Mouse (Mus musculus): ENCODE results near the gene Tiam1. TPM values are rescaled to one million over a fixed set of nuclear protein-coding genes. Genes with fewer than 3 reads are reported as not detected.

Gene Tiam1
- total RNA-seq, 1 experiment from 2014 or later: 28.6 TPM

- ATAC-seq (replicated peaks; ENCODE audit: insufficient number of reproducible peaks, low FRiP score, low TSS enrichment, poor library complexity, severe bottlenecking): no peak
Measured at GRCm38 (mm10) chr16:89944604-89945283, 198.8 kb downstream of the Tiam1 start.

DNA sequence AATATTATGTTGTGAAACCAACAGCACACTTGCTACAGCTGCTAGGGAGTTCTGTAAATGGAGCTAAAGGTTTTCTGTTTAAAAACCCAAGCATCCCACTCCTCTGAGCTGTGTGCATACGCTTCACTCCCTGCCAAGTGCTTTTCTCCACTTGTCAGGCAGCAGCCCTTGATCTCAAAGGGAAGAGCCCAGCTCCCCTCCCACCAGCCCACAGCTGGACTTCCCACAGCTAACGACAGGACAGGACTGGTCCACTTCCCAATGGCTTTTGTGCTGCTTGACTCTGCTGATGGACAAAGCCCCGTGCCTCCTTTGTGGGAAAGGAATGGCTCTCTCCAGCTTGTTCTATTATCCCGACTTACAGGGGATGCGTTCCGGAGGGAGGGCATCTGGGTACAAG lies 199.5 kb downstream of the Tiam1 start:
- no peak for ATAC-seq (replicated peaks; ENCODE audit: insufficient number of reproducible peaks, low FRiP score, low TSS enrichment, poor library complexity, severe bottlenecking)

GRCm38 (mm10) chr16:89943267-89943971 lies 200.2 kb downstream of the Tiam1 start:
- ATAC-seq (replicated peaks; ENCODE audit: insufficient number of reproducible peaks, low FRiP score, low TSS enrichment, poor library complexity, severe bottlenecking): no peak

GRCm38 (mm10) chr16:89940696-89941095 lies 202.9 kb downstream of the Tiam1 start:
- no peak for ATAC-seq (replicated peaks; ENCODE audit: insufficient number of reproducible peaks, low FRiP score, low TSS enrichment, poor library complexity, severe bottlenecking)

GRCm38 (mm10) chr16:89938277-89938676 lies 205.3 kb downstream of the Tiam1 start:
- ATAC-seq (replicated peaks; ENCODE audit: insufficient number of reproducible peaks, low FRiP score, low TSS enrichment, poor library complexity, severe bottlenecking): no peak

GRCm38 (mm10) chr16:89936571-89936970 lies 207.0 kb downstream of the Tiam1 start:
- ATAC-seq (replicated peaks; ENCODE audit: insufficient number of reproducible peaks, low FRiP score, low TSS enrichment, poor library complexity, severe bottlenecking): no peak

DNA sequence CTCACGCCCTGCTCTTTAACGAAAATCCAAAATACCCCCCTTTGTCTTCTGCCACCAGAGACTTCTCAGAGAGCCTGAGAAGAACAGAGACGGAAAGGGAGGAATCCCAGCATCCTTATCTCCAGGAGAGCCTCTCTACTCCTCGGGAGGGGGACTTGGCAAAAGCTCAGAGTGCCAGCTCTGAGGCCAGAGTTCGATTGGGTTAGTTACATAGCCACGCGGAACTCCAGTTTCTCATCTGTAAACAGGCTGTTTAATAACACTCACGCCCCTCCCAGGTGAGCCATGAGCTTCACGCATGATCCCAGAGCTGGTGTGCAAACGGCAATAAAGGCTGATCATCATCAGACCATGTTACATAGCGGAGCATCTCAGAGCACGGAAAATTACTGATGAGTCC lies 208.2 kb downstream of the Tiam1 start:
- ATAC-seq (replicated peaks; ENCODE audit: insufficient number of reproducible peaks, low FRiP score, low TSS enrichment, poor library complexity, severe bottlenecking): no peak

- no peak for ATAC-seq (replicated peaks; ENCODE audit: insufficient number of reproducible peaks, low FRiP score, low TSS enrichment, poor library complexity, severe bottlenecking)
Measured at GRCm38 (mm10) chr16:89934616-89935015, 209.0 kb downstream of the Tiam1 start.

- no peak for ATAC-seq (replicated peaks; ENCODE audit: insufficient number of reproducible peaks, low FRiP score, low TSS enrichment, poor library complexity, severe bottlenecking)
Measured at GRCm38 (mm10) chr16:89933976-89934375, 209.6 kb downstream of the Tiam1 start.

DNA sequence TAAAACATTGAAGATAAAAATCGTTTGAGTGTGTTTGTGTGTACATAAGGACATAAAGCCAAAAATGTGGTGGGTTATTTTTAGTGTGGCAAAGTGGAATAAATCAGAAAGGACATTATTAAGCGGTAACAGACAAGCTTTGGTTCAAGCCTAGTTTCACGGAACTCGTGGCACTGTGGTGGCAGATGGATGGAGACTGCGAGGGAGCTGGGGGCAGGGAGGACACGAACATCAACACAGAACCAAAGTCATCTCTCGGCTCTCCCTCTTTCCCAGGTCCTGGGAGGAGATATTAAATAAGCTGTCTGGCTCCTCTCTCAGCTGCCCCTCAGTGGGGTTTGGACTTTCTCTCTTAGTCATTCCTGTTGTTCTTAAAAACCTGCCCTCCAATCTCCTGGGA lies 215.0 kb downstream of the Tiam1 start:
- ATAC-seq (replicated peaks; ENCODE audit: insufficient number of reproducible peaks, low FRiP score, low TSS enrichment, poor library complexity, severe bottlenecking): no peak

- ATAC-seq (replicated peaks; ENCODE audit: insufficient number of reproducible peaks, low FRiP score, low TSS enrichment, poor library complexity, severe bottlenecking): no peak
Measured at GRCm38 (mm10) chr16:89924249-89924890, 219.2 kb downstream of the Tiam1 start.

GRCm38 (mm10) chr16:89923311-89923710 lies 220.3 kb downstream of the Tiam1 start:
- no peak for ATAC-seq (replicated peaks; ENCODE audit: insufficient number of reproducible peaks, low FRiP score, low TSS enrichment, poor library complexity, severe bottlenecking)

- ATAC-seq (replicated peaks; ENCODE audit: insufficient number of reproducible peaks, low FRiP score, low TSS enrichment, poor library complexity, severe bottlenecking): no peak
Measured at GRCm38 (mm10) chr16:89922458-89922857, 221.1 kb downstream of the Tiam1 start.

DNA sequence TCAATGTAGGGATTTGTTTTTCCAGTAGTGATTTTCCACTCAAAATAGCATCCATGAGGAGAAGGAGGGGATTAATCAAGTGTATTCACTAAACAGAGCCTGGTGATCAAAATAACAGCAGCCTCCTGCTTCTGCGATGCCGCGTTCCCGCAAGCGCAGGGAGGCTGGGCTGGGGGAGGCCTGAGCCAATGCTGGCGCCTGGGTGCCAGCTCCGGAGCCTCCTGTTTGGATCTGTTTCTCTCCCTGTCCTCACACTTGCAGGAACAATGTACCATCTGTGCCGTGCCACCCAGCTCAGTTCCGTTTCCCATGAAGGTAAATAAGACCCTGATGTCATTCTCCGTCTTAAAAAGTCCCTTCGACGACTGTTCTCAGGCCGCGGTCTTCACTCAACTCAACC lies 222.2 kb downstream of the Tiam1 start:
- no peak for ATAC-seq (replicated peaks; ENCODE audit: insufficient number of reproducible peaks, low FRiP score, low TSS enrichment, poor library complexity, severe bottlenecking)

DNA sequence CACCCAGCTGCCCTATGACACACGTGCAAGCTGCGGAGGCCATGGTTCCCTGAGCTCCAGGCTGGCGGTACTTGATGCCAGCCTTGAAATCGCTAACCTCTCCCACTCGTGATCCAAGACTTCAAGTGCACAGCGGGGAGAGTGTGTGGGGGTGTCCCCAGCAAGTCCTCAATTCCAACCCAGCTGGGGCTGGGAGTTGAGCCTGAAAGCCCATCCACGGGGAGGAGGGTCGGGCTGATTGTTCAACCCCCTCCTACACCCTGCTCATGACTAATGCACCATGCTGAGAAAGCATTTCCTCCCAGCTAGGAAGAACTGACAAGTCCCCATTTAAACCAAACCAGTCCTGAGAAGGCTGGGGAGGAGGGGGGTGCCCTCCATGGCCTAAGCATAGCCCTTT lies 223.2 kb downstream of the Tiam1 start:
- ATAC-seq (replicated peaks; ENCODE audit: insufficient number of reproducible peaks, low FRiP score, low TSS enrichment, poor library complexity, severe bottlenecking): no peak

DNA sequence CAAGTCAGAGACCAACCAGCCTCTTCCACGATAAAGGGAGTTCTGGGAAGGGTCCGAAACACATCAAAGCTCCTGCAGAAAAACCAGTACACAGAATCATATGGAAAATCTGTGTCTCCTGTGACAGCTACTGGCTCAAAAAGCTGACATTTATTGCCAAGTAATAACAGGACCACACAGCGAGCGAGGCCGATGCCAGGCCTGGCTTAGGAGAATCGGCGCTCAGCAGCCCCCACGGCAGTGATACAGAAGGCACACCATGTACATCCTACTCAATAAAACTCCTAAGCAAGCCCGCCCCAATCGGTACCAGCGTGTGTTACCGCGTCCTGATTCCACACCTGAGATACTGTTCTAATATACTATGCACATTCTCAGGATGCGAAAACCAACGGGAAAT lies 226.2 kb downstream of the Tiam1 start:
- ATAC-seq (replicated peaks; ENCODE audit: insufficient number of reproducible peaks, low FRiP score, low TSS enrichment, poor library complexity, severe bottlenecking): no peak

GRCm38 (mm10) chr16:89914946-89915345 lies 228.6 kb downstream of the Tiam1 start:
- ATAC-seq (replicated peaks; ENCODE audit: insufficient number of reproducible peaks, low FRiP score, low TSS enrichment, poor library complexity, severe bottlenecking): no peak

DNA sequence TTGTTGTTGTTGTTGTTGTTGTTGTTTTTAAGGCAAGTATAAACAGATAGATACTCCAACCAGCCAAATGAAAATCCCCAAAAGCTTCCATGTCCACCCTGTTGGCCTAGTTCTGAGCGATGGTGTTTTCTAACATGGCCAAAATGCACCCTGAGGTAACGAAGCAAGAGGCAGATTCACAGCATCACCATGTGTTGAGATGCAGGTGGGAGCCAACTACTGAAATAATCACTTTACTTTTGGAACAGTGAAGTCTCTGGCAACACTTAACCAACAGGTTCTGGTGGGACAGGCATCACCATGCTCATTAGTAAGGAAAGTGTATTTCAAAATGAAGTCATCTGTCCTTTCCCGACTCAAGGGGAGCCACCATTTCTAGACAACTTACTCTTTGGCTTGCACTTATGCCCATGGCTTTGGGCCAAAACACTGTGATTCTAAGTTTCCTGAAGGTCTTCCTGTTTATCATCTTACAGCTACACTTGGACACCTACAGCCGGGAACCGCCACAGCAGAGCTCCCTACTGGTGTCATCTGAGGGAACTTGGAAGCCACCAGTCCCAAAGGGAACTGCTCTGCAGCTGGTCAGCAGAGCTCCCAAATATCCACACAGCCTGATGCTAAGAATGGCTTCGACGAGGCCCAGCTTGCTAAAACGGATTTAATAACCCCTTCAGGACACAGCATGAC lies 230.7 kb downstream of the Tiam1 start:
- ATAC-seq (replicated peaks; ENCODE audit: insufficient number of reproducible peaks, low FRiP score, low TSS enrichment, poor library complexity, severe bottlenecking): no peak

DNA sequence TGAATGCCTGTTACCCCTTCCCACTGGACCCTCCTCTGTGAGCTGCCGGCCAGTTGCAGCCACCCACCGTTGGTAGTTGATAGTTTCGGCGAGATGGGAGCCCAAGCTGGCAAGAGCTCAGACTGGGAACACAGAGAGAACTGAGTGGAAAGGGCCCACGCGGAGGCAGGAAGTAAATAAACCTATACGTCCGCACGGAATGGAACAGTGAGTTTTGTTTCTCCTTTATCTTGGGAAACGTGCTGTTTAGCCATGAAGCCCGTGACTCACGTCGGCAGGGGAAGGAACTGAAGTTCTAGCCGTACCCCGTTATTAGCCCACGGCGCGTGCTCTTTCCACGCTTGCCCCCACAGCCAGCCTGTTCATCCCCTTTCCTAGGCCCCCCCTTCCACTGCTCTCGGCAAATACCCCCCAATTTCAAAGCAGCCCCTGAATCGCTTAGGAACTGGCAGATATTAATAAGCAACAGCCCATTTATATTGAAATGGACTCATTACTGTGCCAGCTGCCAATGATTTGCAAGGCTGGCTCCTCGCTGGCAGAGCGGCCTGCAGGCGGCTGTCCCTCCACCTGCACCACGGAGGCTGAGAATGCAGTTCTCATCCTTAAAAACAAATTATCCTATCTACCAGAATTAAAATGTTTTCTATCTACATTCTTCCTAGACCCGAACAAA lies 234.0 kb downstream of the Tiam1 start:
- ATAC-seq (replicated peaks; ENCODE audit: insufficient number of reproducible peaks, low FRiP score, low TSS enrichment, poor library complexity, severe bottlenecking): no peak
